Mouse (Mus musculus) thymus, adult 18-20 months (tissue): ENCODE results near the gene Ski.

Experiments used
- DNase-seq, 2 experiments: peaks; one replicate each; pipeline ENCODE4 v3.0.0; 2022; ENCODE audit warnings: mixed read lengths in 2 of 2

Gene Ski

GRCm38 (mm10) chr4:155234371-155235310, 12.2 kb upstream of the Ski start:
- DNase-seq: no peak

GRCm38 (mm10) chr4:155233878-155234277, 11.5 kb upstream of the Ski start:
- DNase-seq: no peak

DNA sequence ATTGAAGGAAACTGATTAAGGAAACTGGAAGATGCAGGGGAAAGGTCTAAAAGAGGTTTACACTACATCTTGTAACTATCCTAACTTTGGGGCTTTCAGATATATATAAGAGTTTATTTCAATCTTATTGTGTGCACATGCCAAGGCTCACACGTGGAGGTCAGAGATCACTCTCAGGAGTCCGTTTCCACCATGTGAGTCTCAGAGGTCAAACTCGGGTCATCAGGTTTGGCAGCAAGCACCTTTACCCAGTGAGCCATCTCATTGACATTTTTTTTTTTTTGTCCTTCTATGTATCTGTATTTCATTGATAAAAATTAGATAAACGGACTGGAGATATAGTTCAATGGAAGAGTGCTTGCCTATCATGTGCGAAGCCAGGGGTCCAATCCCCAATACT, 6.1 kb upstream of the Ski start:
- no peak for DNase-seq

DNA sequence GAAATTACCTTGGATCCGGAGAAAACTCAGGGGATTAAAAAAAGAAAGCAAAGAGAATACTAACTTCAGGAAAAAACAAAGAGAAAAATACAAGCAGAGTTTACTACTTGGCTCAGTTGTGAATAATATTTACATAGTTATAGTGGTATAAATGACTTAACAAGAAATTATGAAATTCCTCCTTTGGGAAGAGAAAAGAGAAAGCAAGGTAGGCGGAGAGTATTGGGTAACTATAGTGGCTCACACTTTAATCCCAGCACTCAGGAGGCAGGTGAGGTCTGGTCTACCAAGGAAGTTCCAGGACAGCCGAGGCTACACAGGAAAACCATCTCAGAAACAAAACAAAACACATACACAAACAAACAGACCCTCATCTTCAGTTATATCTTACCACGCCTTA, 5.6 kb upstream of the Ski start:
- no peak for DNase-seq

GRCm38 (mm10) chr4:155225918-155226317, 3.5 kb upstream of the Ski start:
- no peak for DNase-seq

GRCm38 (mm10) chr4:155223594-155224528, 1.5 kb upstream of the Ski start:
- DNase-seq: no peak

GRCm38 (mm10) chr4:155222841-155223593, 625 bp upstream of the Ski start:
- peak; percentile 96 to 97 for DNase-seq

DNA sequence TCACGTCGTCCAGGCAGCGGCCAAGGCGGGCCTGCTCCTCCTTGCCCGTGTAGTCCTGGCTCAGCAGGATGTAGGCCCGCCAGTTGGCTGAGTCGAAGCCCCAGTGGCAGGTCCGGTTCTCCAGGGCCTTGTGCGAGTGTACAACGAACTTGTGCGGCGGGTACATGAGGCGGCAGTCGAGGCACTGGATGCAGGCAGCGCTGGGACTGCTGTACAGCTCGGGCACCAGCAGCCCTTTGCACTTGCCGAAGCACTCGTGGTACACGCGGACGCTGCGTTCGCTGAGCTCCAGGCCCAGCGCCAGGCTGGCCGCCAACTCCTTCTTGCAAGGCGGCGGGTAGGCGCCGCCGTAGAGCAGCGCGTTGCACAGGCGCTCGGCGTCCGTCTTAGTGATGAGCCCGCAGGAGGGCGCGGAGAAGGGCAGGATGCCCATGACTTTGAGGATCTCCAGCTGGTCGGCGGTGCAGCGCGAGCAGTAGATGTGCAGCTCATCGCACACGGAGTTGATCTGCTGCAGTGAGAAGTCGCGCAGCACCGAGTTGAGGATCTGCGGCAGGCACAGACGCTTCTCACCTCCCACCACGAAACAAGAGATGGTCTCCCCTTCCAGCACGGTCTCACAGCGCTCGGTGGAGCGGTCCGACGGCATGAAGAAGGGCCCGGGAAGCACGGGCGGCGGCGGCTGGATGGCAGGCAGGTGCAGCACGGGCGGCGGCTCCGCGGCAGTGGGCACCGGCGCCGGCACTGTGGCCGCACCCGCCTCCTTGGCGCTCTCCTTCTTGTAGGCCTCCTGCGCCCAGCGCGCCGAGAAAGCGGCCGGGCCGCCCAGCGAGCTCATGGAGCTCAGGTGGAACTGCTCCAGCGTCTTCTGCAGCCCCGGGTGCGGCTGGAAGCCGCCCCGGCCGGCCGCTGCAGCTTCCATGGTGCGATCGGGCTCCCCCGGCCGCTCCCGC, 517 bp downstream of the Ski start:
- DNase-seq: peak; percentile 42 to 49

DNA sequence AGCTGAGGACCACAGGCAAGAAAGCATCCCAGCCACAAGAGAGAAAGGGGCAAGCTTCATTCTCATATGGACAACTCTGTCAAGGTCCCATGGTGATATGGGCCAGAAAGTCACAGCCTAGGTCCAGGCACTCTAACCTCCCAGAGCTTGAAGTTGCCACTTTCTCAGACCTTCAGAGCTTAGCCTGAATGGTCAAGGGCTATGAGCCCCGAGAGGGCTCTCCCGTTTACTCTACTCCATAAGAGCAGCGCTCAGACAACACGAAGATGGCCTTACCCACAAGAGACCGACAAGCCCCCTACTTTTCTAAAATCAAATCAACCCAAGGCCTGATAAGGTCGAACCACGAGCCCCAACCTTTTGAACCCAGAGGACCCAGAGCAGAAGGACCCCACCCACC, 1.3 kb downstream of the Ski start:
- DNase-seq: no peak

DNA sequence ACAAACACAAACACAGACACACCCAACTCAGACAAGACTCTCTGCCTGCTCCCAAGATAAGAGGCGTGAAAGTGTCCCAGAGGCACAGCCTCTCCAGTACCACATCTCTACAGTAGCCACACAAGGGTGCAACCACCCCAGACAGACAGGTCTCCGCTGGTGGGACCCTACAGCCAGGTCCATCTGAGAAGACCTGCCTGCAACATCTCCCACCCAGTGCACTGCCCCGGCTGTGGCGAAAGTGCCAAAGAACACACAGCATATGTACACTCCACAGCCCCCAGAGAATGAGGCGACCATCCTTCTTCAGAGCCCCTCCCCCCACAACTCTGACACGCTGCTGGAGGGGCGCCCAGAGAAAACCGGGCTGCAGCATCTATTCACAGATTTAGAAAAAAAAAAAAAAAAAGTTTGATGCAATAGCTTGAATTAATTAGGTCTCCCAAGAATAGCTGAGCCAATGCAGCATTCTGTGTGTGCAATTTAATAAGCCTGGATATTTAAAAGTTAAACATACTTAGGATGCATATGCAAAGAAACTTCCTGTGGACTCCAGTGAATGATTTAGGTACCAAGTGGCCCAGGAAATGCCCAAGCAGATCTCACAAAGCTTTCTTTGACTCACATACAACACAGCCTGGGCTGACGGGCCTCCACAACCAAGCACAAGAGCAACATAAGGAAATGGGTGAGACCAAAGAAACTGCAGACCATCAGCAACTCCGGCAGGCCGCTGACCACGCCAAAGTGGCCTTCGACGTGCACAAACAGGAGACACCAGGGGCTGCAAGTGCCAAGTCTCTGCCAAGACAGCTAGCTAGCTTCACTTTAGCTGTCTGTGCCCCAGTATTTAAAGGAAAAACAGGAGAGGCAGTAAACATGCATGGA, 1.9 kb downstream of the Ski start:
- no peak for DNase-seq

DNA sequence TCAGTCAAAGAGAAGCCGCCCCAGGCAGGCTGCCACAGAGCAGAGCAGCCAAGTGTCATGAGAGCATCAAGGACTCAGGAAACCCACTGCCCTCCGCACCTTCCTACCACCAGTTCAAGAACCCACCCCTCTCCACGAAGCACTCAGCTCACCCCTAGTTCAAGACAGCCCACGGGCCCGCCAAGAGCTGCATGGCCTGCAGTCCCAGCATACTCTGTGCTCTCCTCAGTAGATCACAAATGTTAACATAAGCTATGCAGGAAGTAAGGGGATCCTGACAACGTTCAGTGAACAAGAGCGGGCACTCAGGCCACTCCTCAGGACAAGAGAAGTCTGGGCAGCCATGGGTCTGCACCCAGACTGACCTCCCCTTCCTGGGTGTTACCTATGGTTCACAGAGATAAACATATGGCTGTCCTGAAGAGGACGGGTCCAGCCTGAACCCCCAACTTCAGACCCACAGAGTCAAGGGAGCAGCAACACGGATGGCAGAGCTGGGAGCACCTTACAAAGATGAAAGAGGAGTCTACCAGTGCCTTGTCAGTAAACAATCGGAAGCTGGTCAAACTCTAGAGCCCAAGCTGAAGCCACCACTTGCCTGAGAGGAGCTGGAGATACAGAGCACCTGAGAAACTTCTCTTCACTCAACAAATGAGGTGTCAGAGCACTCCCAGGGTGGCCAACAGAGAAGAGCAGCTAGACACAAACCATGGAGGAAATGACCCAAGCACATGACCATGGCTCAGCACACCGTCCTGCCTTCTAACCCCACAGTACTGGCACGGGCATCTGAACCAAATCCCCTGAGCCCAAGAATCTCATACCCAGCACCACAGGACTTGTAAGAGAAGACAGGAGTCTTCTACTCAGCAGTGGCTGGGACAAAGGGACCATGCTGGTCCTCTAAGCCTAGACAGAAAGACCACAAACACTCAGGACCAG, 2.9 kb downstream of the Ski start:
- DNase-seq: no peak

DNA sequence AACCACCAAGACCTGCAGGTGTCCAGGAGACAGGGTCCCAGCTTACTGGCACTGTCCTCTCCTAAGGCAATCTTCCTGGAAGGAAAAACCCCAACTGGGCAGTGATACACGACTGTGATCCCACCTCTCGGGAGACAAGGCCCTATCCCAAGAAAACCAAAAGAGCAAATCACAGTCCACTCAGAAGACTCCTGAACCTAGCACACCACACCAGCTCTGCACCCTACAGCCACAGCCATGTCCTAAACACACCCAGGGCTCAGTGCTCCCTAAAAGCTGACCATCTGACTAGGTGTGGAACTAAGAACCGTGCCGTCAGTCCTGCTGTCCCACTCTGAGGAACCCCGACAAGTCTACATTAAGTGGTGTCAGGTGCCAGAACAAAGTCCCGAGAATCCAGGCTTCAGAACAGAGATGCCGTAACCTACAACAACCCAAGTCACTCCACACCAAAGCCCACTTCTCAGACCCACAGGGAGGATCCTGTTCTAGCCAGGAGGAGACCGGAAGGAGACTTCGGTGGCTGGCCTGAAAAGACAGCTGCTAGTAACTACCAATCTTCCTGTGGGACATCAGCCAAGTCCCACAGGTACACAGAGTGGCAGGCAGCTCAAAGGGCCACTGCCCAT, 4.2 kb downstream of the Ski start:
- no peak for DNase-seq

GRCm38 (mm10) chr4:155217241-155218103, 4.9 kb downstream of the Ski start:
- DNase-seq: peak in 1 of 2 experiments; percentile 57

DNA sequence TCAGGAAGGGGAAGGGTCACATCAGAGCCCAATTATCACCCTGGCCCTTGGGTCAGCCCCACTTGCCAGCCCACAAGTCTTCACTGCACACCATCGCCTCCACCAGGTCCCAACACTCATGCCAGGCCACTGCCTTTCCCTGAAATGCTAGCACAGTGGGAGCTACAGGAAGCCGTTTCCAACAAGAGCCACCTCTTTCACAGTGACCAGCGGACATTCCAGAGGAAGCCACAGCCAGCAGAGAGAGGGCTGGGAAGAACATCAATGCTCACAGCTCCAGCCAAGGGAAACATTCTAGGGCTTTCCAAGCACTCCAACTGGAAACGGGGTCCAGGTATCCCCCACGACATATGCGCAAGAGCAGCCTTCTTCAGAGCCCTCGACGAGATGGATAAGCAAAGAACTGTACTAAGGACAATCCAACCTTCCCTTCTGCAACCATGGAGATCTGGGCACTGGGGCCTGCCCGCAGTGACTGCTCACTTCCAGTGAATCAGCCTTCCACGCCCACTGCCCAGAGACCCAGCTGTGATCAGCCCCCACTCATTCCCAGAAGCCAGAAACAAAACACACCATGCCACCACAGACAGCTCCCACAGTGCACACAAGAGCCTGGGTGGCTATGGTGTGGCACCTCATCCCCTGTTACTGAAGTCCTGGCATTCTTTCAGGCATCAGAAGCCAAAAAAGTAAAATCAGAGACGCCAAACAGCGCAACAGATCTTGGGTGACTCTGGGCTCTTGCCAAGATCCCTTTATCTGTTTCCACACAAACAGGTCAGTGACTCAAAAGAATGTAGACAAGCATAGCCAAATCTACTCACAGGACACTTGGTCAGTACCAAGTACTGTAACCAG, 6.4 kb downstream of the Ski start:
- DNase-seq: peak in 1 of 2 experiments; percentile 8

DNA sequence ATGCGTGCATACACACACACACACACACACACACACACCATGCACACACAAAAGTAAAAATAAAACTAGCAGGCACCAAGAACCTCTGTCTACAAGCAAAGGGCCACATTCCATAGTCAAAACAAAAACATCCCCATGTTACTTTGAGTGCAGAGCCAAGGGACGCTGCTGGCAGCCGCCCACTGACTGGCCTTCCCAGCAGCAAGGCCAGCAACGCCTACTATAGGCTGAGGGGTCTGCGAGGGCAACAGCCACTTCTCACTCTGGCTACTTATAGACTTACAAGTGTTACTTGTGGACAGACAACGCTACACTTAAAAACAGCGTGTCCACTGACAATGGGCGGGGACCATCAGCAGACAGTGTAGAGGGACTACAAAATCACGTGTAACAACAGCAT, 7.2 kb downstream of the Ski start:
- DNase-seq: no peak

- DNase-seq: no peak
Measured at GRCm38 (mm10) chr4:155214793-155215192, 7.6 kb downstream of the Ski start.

DNA sequence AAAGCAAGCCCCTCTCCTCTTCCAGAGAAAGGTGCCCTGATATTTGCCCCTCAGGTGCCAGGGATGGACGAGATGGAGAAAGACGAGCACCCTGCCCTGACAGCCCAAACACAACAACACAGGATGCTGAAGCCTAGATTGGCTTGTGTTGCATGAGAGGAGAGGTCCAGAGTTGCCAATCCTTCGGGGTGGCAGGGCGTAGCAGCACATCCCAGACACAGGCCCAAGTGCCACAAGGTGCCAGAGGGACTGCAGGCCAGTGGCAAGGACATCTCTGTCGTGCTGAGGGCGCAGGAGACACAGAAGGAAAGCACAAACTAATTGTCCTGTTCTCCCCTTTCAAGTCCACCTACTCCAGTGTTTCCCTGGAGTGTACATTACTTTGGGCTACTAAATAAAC, 8.2 kb downstream of the Ski start:
- DNase-seq: no peak
